Mouse (Mus musculus): ENCODE data around the gene Mpeg1.

GRCm38 (mm10) chr19:12494972-12495535, 34.5 kb downstream of the Mpeg1 start:
- no peak for TF ChIP-seq CTCF (IDR thresholded peaks at IDR 0.05; ENCODE audit: low read depth, low read length)
- TF ChIP-seq POLR2A (IDR thresholded peaks at IDR 0.05; ENCODE audit: insufficient read depth, low read length) = no peak
